Mouse (Mus musculus): ENCODE measurements at regions not wholly inside any gene's neighbourhood (a gene's known extent, or its start where the extent isn't known, plus 50 kb on each side); places are given as distances from the start of the nearest gene placed in this dataset.

- H3K4me3 ChIP-seq (ENCODE audit: low read depth, low read length) = no peak overlapping the region
- no peaks in the 10 kb centered on the region for H3K27me3 ChIP-seq (replicated peaks; ENCODE audit: control insufficient read depth, insufficient read depth, low read length)
- H3K4me2 ChIP-seq (replicated peaks; ENCODE audit: low read depth) = no peak overlapping the region
- H3K9me3 ChIP-seq (ENCODE audit: control insufficient read depth) = no peaks in the 10 kb centered on the region
- H3K9ac ChIP-seq (ENCODE audit: low read depth, low read length) = no peak overlapping the region
- no peaks in the 10 kb centered on the region for H3K36me3 ChIP-seq (ENCODE audit: control insufficient read depth, insufficient read depth)
- no peak for TF ChIP-seq CTCF (IDR thresholded peaks at IDR 0.05; ENCODE audit: low read depth)
- H3K27ac ChIP-seq (ENCODE audit: low read depth, low read length) = no peak overlapping the region
- ATAC-seq = no peak
- WGBS = 87% methylated on average over 1 of the region's 1 CpGs
- no peaks in the 10 kb centered on the region for H3K4me1 ChIP-seq (replicated peaks; ENCODE audit: control insufficient read depth, insufficient read depth, low read length)
These were observed 1413.5 kb upstream of the Zeb2 start for GRCm38 (mm10) chr2:46530686-46531085.

- no peaks in the 10 kb centered on the region for H3K4me1 ChIP-seq (replicated peaks; ENCODE audit: control insufficient read depth, insufficient read depth, low read length)
- WGBS = 58% methylated on average over 4 of the region's 4 CpGs
- no peaks in the 10 kb centered on the region for H3K36me3 ChIP-seq (ENCODE audit: control insufficient read depth, insufficient read depth)
- no peak overlapping the region for H3K4me3 ChIP-seq (ENCODE audit: low read depth, low read length)
- no peaks in the 10 kb centered on the region for H3K9me3 ChIP-seq (ENCODE audit: control insufficient read depth)
- no peak overlapping the region for H3K4me2 ChIP-seq (replicated peaks; ENCODE audit: low read depth)
- no peak overlapping the region for H3K9ac ChIP-seq (ENCODE audit: low read depth, low read length)
- ATAC-seq = no peak
- TF ChIP-seq CTCF (IDR thresholded peaks at IDR 0.05; ENCODE audit: low read depth) = no peak
- H3K27me3 ChIP-seq (replicated peaks; ENCODE audit: control insufficient read depth, insufficient read depth, low read length) = no peaks in the 10 kb centered on the region
- H3K27ac ChIP-seq (ENCODE audit: low read depth, low read length) = no peak overlapping the region
These were observed 1408.0 kb upstream of the Zeb2 start for GRCm38 (mm10) chr2:46525223-46525622.

- no peaks in the 10 kb centered on the region for H3K9me3 ChIP-seq (ENCODE audit: control insufficient read depth)
- 43% methylated on average over 6 of the region's 6 CpGs for WGBS
- ATAC-seq = no peak
These were observed 1407.4 kb upstream of the Zeb2 start for GRCm38 (mm10) chr2:46524625-46525024.

GRCm38 (mm10) chr2:46521147-46521965 lies 1404.2 kb upstream of the Zeb2 start:
- 59% methylated on average over 5 of the region's 5 CpGs for WGBS
- Histone ChIP-seq H3K4me2 (replicated peaks; ENCODE audit: low read depth) (no peak overlapping the region), H3K36me3 (ENCODE audit: control insufficient read depth, insufficient read depth) (no peaks in the 10 kb centered on the region), H3K27ac (ENCODE audit: low read depth, low read length) (no peak overlapping the region), H3K4me3 (ENCODE audit: low read depth, low read length) (no peak overlapping the region), H3K27me3 (replicated peaks; ENCODE audit: control insufficient read depth, insufficient read depth, low read length) (no peaks in the 10 kb centered on the region), H3K9ac (ENCODE audit: low read depth, low read length) (no peak overlapping the region), H3K4me1 (replicated peaks; ENCODE audit: control insufficient read depth, insufficient read depth, low read length) (no peaks in the 10 kb centered on the region), H3K9me3 (ENCODE audit: control insufficient read depth) (no peaks in the 10 kb centered on the region)
- ATAC-seq = no peak
- no peak for TF ChIP-seq CTCF (IDR thresholded peaks at IDR 0.05; ENCODE audit: low read depth)

More at GRCm38 (mm10) chr2:46524625-46525024, 1407.4 kb upstream of the Zeb2 start:
- H3K4me3 ChIP-seq (ENCODE audit: low read depth, low read length) = no peak overlapping the region
- no peaks in the 10 kb centered on the region for H3K27me3 ChIP-seq (replicated peaks; ENCODE audit: control insufficient read depth, insufficient read depth, low read length)
- TF ChIP-seq CTCF (IDR thresholded peaks at IDR 0.05; ENCODE audit: low read depth) = no peak
- no peaks in the 10 kb centered on the region for H3K36me3 ChIP-seq (ENCODE audit: control insufficient read depth, insufficient read depth)
- no peak overlapping the region for H3K9ac ChIP-seq (ENCODE audit: low read depth, low read length)
- H3K4me1 ChIP-seq (replicated peaks; ENCODE audit: control insufficient read depth, insufficient read depth, low read length) = no peaks in the 10 kb centered on the region
- no peak overlapping the region for H3K27ac ChIP-seq (ENCODE audit: low read depth, low read length)
- H3K4me2 ChIP-seq (replicated peaks; ENCODE audit: low read depth) = no peak overlapping the region

- Histone ChIP-seq H3K9me3 (ENCODE audit: control insufficient read depth) (no peaks in the 10 kb centered on the region), H3K4me1 (replicated peaks; ENCODE audit: control insufficient read depth, insufficient read depth, low read length) (no peaks in the 10 kb centered on the region), H3K9ac (ENCODE audit: low read depth, low read length) (no peak overlapping the region), H3K27me3 (replicated peaks; ENCODE audit: control insufficient read depth, insufficient read depth, low read length) (no peaks in the 10 kb centered on the region), H3K4me2 (replicated peaks; ENCODE audit: low read depth) (no peak overlapping the region), H3K36me3 (ENCODE audit: control insufficient read depth, insufficient read depth) (no peaks in the 10 kb centered on the region), H3K4me3 (ENCODE audit: low read depth, low read length) (no peak overlapping the region), H3K27ac (ENCODE audit: low read depth, low read length) (no peak overlapping the region)
- no peak for ATAC-seq
- WGBS = 27% methylated on average over 2 of the region's 2 CpGs
- TF ChIP-seq CTCF (IDR thresholded peaks at IDR 0.05; ENCODE audit: low read depth) = no peak
These were observed 1395.2 kb upstream of the Zeb2 start for GRCm38 (mm10) chr2:46512237-46513028.

- no peak overlapping the region for H3K4me2 ChIP-seq (replicated peaks; ENCODE audit: low read depth)
- no peak overlapping the region for H3K9ac ChIP-seq (ENCODE audit: low read depth, low read length)
- H3K4me3 ChIP-seq (ENCODE audit: low read depth, low read length) = no peak overlapping the region
- H3K27ac ChIP-seq (ENCODE audit: low read depth, low read length) = no peak overlapping the region
- no peak for ATAC-seq
- no peaks in the 10 kb centered on the region for H3K36me3 ChIP-seq (ENCODE audit: control insufficient read depth, insufficient read depth)
- H3K4me1 ChIP-seq (replicated peaks; ENCODE audit: control insufficient read depth, insufficient read depth, low read length) = no peaks in the 10 kb centered on the region
- no peaks in the 10 kb centered on the region for H3K27me3 ChIP-seq (replicated peaks; ENCODE audit: control insufficient read depth, insufficient read depth, low read length)
- 53% methylated on average over 1 of the region's 1 CpGs for WGBS
- no peaks in the 10 kb centered on the region for H3K9me3 ChIP-seq (ENCODE audit: control insufficient read depth)
- no peak for TF ChIP-seq CTCF (IDR thresholded peaks at IDR 0.05; ENCODE audit: low read depth)
These were observed 1389.8 kb upstream of the Zeb2 start for GRCm38 (mm10) chr2:46506951-46507350.
